Mouse (Mus musculus): ENCODE measurements around the gene Ccdc82. TPM values are rescaled to one million over a fixed set of nuclear protein-coding genes. Genes with fewer than 3 reads are reported as not detected.

Gene Ccdc82
- polyA plus RNA-seq, 1 experiment from 2014 or later, result 7.6 TPM

- Histone ChIP-seq H3K27ac (no peak overlapping the region), H3K9ac (no peak overlapping the region), H3K9me3 (replicated peaks) (no peaks in the 10 kb centered on the region), H3K36me3 (no peaks in the 10 kb centered on the region), H3K27me3 (no peaks in the 10 kb centered on the region), H3K4me2 (no peak overlapping the region), H3K4me3 (no peak overlapping the region), H3K4me1 (replicated peaks) (peaks cover 44% of the 10 kb centered on the region)
- 86% methylated on average over 2 of the region's 2 CpGs for WGBS
- no peak for ATAC-seq (replicated peaks; ENCODE audit: insufficient number of reproducible peaks, insufficient read depth, low FRiP score, low read depth)
Measured at GRCm38 (mm10) chr9:13313923-13314322, 67.2 kb downstream of the Ccdc82 start.

- ATAC-seq (replicated peaks; ENCODE audit: insufficient number of reproducible peaks, insufficient read depth, low FRiP score, low read depth), result no peak
- WGBS, result 47% methylated on average over 5 of the region's 5 CpGs
- Histone ChIP-seq H3K36me3 (no peaks in the 10 kb centered on the region), H3K27me3 (no peaks in the 10 kb centered on the region), H3K9me3 (replicated peaks) (no peaks in the 10 kb centered on the region), H3K27ac (no peak overlapping the region), H3K4me2 (no peak overlapping the region), H3K9ac (no peak overlapping the region), H3K4me3 (no peak overlapping the region), H3K4me1 (replicated peaks) (peaks cover 42% of the 10 kb centered on the region)
Measured at GRCm38 (mm10) chr9:13314577-13315004, 67.8 kb downstream of the Ccdc82 start.

GRCm38 (mm10) chr9:13315393-13315792 is 68.6 kb downstream of the Ccdc82 start:
- ATAC-seq (replicated peaks; ENCODE audit: insufficient number of reproducible peaks, insufficient read depth, low FRiP score, low read depth), result no peak
- H3K27ac ChIP-seq, result peak overlapping the region; percentile 39; the same call in 1 of the 2 replicates
- H3K9me3 ChIP-seq (replicated peaks), result no peaks in the 10 kb centered on the region
- no peak overlapping the region for H3K9ac ChIP-seq
- no peaks in the 10 kb centered on the region for H3K36me3 ChIP-seq
- H3K27me3 ChIP-seq, result no peaks in the 10 kb centered on the region
- H3K4me2 ChIP-seq, result no peak overlapping the region
- peaks cover 34% of the 10 kb centered on the region for H3K4me1 ChIP-seq (replicated peaks)
- WGBS, result 50% methylated on average over 5 of the region's 5 CpGs
- no peak overlapping the region for H3K4me3 ChIP-seq

- ATAC-seq (replicated peaks; ENCODE audit: insufficient number of reproducible peaks, insufficient read depth, low FRiP score, low read depth), result no peak
- Histone ChIP-seq H3K27ac (no peak overlapping the region), H3K9me3 (replicated peaks) (no peaks in the 10 kb centered on the region), H3K4me2 (no peak overlapping the region), H3K4me3 (no peak overlapping the region), H3K27me3 (no peaks in the 10 kb centered on the region), H3K36me3 (no peaks in the 10 kb centered on the region), H3K9ac (no peak overlapping the region), H3K4me1 (replicated peaks) (peaks cover 52% of the 10 kb centered on the region)
- WGBS, result 95% methylated on average over 2 of the region's 2 CpGs
Measured at GRCm38 (mm10) chr9:13319566-13319965, 72.8 kb downstream of the Ccdc82 start.

- Histone ChIP-seq H3K27ac (0 out of 2 replicates have a peak overlapping the region, but pooled peaks have one; percentile 9), H3K4me1 (replicated peaks) (peaks cover 39% of the 10 kb centered on the region), H3K36me3 (no peaks in the 10 kb centered on the region), H3K27me3 (no peaks in the 10 kb centered on the region), H3K4me3 (no peak overlapping the region), H3K4me2 (no peak overlapping the region), H3K9me3 (replicated peaks) (no peaks in the 10 kb centered on the region), H3K9ac (no peak overlapping the region)
- ATAC-seq (replicated peaks; ENCODE audit: insufficient number of reproducible peaks, insufficient read depth, low FRiP score, low read depth), result no peak
- 40% methylated on average over 5 of the region's 5 CpGs for WGBS
Measured at GRCm38 (mm10) chr9:13320800-13321364, 74.1 kb downstream of the Ccdc82 start.

GRCm38 (mm10) chr9:13323074-13323473 is 76.3 kb downstream of the Ccdc82 start:
- 47% methylated on average over 2 of the region's 2 CpGs for WGBS
- Histone ChIP-seq H3K4me2 (no peak overlapping the region), H3K36me3 (no peaks in the 10 kb centered on the region)

GRCm38 (mm10) chr9:13323612-13324011 is 76.9 kb downstream of the Ccdc82 start:
- Histone ChIP-seq H3K4me1 (replicated peaks) (peaks cover 31% of the 10 kb centered on the region), H3K36me3 (no peaks in the 10 kb centered on the region), H3K9ac (no peak overlapping the region), H3K4me3 (no peak overlapping the region), H3K27ac (peak overlapping the region; percentile 53), H3K9me3 (replicated peaks) (no peaks in the 10 kb centered on the region), H3K4me2 (no peak overlapping the region), H3K27me3 (no peaks in the 10 kb centered on the region)
- WGBS, result 14% methylated on average over 1 of the region's 1 CpGs
- 0 out of 2 replicates have a peak, but pooled peaks have one; percentile 31 for ATAC-seq (replicated peaks; ENCODE audit: insufficient number of reproducible peaks, insufficient read depth, low FRiP score, low read depth)

More at GRCm38 (mm10) chr9:13323074-13323473, 76.3 kb downstream of the Ccdc82 start:
- H3K9me3 ChIP-seq (replicated peaks), result no peaks in the 10 kb centered on the region
- H3K4me1 ChIP-seq (replicated peaks), result peaks cover 31% of the 10 kb centered on the region
- no peak for ATAC-seq (replicated peaks; ENCODE audit: insufficient number of reproducible peaks, insufficient read depth, low FRiP score, low read depth)
- H3K9ac ChIP-seq, result no peak overlapping the region
- no peak overlapping the region for H3K4me3 ChIP-seq
- H3K27ac ChIP-seq, result peak overlapping the region; percentile 53
- no peaks in the 10 kb centered on the region for H3K27me3 ChIP-seq

Other genes with a start within 250 kb of the Ccdc82 start
- gene Jrkl, start 1.1 kb upstream of the Ccdc82 start, polyA plus RNA-seq (2015; fragmentation: Nextera tagmentation; extraction: Ambion mirVana), result 7.6 and 8.7 TPM in 2 replicates
- 9.5 and 10.1 TPM in 2 replicates for gene Maml2, start 51.0 kb downstream of the Ccdc82 start, polyA plus RNA-seq (2015; fragmentation: Nextera tagmentation; extraction: Ambion mirVana)
- gene Gm17571, start 199.8 kb downstream of the Ccdc82 start, polyA plus RNA-seq (2015; fragmentation: Nextera tagmentation; extraction: Ambion mirVana), result not detected in 2 replicates